Mouse (Mus musculus) regulatory T cell (primary cell): ENCODE measurements at regions not wholly inside any gene's neighbourhood (a gene's known extent, or its start where the extent isn't known, plus 50 kb on each side); places are given as distances from the start of the nearest gene placed in this dataset.

Experiments
- in situ Hi-C: fragments of 300-600 bp; cut with MboI, MseI; formaldehyde crosslinking; loops from one replicate; pipeline ENCODE4 v1.15.1; 2025; ENCODE audit warnings: high pct_unique_total_duplicates

DNA sequence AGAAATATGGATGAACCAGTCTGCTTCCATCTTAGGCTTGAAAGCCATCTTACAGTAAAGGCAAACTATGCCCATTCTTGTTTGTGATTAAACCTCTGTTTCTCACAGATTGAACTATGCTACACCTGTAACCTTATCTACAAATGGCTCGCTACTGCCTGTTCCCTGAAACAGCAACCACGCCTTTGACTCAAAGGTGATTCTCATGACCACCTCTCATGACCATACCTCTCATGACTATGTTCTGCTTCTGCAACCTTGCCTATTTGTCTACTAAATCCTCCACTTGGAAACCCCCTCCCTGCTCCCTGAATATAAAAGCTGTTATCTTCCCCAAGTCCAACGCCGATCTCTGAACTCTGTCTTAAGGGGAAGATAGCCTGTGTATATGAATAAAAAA, 296.7 kb upstream of the Adgrl2 start:
- in situ Hi-C loops, result no loop called here

DNA sequence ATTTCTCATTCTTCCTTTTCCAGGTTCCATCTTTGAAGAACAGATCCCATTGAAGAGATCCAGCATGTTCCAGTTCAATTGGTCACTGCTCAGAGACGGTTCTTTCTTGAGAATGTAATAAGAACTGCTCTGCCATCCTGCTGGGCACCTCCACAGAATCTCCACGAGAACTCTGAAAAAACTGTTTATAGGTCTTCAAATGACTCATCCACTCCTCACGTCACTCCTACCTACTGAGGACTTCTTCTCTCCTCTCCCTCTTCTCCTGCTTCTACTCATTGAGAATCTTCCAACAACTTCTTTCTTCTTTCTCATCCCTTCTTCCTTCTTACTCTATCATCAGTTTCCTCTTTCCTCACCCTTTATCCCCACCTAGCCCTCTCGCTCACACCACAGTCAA, 294.6 kb upstream of the Adgrl2 start:
- in situ Hi-C loops, result no loop called here

DNA sequence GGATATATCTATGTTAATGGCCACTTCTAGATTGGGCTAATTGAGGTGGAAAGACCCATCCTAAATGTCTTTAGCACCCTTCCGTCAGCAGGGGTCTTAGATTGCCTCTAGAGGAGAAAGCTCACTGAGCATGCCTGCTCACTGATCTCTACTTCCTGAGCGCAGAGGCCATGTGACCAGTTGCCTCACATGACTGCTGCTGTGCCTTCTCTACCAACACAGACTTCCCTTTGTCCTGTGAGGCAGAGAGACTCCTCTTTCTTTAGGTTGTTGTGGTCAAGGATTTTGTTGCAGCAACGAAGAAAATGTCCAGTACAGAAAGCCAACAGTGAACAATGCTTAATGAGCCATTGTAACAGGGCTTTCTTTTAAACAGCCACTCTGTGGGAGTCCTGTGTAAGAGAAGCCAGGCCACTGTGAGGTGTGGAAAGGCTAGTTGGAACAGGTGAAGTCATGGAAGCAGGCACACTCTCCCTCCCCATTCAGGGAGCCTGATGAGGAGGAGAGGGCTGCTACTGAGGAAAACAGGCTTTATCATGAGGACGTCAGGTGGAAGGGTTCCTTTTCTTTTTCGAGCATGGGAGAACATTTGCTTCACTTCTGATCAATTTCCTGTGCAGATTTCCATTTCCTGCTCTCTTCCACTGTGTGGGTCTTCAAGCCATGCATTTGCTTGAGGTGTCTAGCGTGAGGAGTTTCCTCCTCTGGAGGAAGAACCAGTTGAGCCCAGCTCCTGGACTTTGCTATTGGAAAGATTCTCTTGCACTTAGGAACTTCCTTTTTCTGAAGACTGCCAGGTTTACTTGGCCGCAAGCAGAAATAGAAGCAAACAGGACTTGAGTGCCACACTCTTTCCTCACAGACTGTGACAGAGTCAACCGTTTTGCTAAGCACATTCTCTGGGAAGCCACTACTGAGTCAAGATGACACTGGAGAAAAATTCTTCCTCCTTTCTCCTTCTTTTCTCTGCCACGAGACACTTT, 290.7 kb upstream of the Adgrl2 start:
- in situ Hi-C loops, result no loop called here

- in situ Hi-C loops, result no loop called here
Measured at GRCm38 (mm10) chr3:149279338-149279737, 289.0 kb upstream of the Adgrl2 start.

DNA sequence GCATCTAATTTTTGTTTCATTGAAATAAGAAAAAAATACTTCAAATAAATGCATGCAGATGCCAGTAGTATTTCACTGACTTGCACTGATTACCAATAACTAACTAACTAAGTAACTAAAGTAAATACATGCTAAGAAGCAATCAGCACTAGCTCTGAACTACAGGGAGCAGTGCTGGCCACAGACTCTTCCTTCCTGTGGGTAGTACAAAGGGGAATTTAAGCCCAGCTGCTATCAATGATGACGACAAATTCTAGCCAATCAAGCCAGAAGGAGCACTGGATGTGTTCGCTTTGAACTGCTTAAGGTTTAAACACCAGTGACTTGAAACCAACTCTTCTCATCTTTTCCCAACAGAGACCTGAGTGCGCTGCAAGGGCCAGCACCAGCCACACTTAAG, 287.5 kb upstream of the Adgrl2 start:
- in situ Hi-C loops, result no loop called here

DNA sequence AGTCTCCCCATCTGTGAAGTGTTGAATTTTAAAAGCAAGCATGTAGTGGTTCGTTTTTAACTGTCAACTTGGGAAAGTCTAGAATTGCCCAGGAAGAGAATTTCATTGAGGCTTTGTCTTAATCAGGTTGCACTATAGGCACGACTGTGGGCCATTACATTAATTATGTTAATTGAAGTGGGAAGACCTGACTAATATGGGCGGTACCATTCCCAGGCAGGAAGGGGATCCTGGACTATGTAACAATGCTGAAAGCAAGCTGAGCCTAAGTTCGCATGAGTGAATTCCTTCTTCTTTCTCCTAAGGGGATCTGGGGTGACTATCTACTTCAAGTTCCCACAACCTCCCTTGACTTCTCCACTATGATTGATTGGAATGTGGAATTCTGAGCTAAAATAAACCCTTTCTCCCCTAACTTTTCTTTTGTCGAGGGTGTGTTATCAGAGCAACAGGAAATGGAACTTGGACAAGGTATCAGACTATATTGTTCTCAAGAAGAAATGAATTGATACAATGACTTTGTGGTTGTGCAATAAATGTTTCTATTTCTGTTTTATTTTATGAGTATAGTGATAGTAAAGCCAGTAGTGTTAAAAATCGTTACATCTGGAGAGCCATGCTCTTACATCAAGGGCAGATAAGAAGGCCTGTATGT, 285.2 kb upstream of the Adgrl2 start:
- in situ Hi-C loops, result no loop called here

DNA sequence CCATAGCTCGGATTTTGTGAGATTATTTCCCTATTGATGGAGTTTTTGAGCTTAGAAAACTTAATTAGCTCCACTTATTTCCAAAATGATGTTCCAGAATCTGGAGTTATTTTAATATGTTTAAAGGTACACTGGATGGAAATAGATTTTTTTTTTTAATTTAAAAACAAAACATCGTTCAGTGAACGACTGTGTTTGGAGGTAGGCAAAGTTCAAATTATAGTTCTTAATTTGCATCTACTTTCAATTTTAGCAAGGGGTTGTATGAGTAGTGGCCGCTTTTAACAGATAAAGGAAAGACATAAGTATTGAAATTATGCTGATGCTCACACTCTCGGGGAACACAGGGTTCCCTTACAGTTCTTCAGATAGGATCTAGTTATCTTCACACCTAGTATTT, 284.6 kb upstream of the Adgrl2 start:
- in situ Hi-C loops, result no loop called here

DNA sequence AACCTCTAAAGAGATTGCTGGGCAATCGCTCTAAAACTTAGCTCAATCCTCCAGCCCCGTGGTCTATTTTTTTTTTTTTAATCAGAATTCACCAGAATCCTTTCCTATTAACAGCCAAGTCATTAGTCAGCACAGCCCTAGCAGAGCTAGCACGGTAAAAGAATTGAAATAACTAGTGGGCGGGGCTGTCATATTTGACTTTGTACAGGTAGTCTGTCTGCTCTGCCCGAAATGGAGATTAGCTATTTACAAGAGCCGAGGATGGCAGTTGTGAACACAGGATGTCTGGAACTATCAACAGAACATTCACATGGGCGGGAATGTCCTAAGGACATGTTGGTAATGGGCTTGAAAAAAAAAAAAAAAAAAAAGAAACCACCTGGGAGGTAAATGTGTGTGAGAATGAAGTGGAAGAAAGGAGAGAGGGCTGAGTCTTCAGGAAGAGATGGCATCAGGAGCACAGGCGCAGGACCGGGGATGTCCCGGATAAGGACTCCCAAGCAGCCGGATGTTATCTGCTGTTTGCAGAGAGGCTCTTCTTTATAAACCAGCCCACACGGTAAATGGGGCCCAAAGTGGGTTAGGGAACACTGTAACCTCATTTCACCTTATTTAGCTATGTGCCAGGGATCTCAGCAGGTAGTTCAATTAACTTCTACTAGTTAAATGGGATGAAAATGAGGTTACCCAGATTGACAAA, 283.8 kb upstream of the Adgrl2 start:
- in situ Hi-C loops, result no loop called here

- in situ Hi-C loops, result no loop called here
Measured at GRCm38 (mm10) chr3:149270459-149270858, 280.1 kb upstream of the Adgrl2 start.

- in situ Hi-C loops, result no loop called here
Measured at GRCm38 (mm10) chr3:149262332-149262970, 272.1 kb upstream of the Adgrl2 start.

- in situ Hi-C loops, result no loop called here
Measured at GRCm38 (mm10) chr3:149261764-149262163, 271.4 kb upstream of the Adgrl2 start.

- in situ Hi-C loops, result no loop called here
Measured at GRCm38 (mm10) chr3:149258826-149259225, 268.5 kb upstream of the Adgrl2 start.

DNA sequence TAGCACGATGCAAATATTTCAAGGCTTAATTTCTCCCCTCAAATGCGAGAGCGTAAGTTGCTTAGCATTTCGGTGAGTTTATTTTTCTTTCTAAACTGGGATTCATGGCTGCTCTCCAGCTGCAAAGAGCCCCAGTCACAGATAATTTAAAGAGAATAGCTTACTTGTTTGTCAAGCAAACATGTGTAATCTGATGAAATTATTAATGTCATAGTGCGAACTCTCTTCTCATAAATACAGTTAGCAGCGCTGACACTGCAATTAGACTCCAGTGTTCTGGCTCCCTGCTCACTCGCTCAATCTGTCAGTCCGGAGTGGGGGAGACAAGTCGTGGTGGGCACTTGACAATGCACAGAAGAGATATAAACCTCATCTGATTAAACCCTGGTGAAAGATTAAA, 266.5 kb upstream of the Adgrl2 start:
- in situ Hi-C loops, result no loop called here

DNA sequence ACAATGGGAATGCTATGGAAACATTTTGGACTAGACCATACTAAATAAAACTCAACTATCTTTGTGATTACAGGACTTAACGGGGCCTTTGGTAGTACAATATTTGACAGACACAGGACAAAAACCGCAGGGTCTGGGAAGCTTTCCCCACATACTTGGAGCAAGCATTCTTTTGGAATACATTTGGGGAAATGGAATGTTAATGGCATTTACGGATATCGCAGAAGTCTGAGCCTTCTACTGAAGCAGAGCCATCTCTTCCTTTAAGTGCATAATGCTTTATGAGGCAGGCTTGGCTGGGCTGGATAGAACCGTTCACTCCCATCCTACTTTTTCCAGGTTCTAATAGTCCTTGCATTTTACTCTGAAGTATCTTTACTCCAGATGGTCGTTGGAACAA, 262.7 kb upstream of the Adgrl2 start:
- in situ Hi-C loops, result no loop called here

- in situ Hi-C loops, result no loop called here
Measured at GRCm38 (mm10) chr3:149252144-149252543, 261.8 kb upstream of the Adgrl2 start.

DNA sequence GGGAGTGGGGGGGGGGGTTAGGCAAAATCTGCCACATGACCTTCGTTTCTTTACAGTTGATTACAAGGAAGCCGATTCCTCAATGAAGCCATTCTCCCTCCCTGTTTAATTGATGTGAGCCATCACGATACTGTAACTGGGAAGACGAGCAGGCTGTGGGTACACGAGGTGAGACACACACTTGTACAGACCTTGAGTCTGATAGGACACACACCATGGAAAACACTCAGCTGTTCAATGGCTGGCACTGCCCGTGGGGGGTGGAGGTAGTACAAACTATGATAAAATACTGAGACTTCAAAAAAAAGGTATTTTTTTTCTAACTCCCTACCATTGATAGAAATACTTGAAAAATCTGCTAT, 257.3 kb upstream of the Adgrl2 start:
- in situ Hi-C loops, result no loop called here

GRCm38 (mm10) chr3:149246935-149247625, 256.7 kb upstream of the Adgrl2 start:
- in situ Hi-C loops, result no loop called here

DNA sequence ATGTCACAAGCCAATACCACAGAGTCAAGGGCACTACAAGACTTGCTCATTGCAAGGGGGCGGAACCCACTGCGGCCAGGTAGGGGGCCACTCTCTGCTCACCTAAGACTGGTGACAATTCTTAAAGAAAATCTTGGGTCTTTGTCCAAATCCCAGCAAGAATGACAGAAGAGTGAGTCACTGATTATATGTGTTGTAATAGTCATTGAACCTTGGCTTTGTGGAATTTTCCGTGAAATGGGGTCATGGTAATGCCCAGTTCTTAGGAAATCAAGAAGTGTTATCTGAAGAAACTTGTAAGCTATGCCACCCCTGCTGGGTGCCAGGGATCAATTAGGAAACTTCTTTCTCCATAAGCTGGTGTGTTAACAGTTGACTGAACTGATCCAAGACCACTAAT, 249.3 kb upstream of the Adgrl2 start:
- in situ Hi-C loops, result no loop called here

DNA sequence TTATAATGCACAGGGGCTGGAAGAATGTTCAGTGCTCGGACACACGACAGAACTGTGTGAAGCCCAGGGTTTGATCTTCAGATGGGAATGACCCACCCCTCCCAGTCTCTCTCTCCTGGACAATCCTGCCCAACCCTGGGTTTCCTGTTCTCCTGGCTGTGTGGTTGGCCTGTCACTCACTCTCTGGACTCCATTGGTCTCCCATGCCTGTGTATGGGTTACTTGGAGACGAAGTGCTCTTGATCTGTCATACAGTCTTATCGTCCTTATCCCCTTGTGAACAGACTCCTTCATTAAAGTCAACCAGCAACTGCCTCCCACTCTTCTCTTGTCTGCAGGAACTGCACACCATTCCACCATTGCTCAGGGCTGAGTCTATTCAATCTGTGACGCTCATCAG, 247.7 kb upstream of the Adgrl2 start:
- in situ Hi-C loops, result no loop called here

DNA sequence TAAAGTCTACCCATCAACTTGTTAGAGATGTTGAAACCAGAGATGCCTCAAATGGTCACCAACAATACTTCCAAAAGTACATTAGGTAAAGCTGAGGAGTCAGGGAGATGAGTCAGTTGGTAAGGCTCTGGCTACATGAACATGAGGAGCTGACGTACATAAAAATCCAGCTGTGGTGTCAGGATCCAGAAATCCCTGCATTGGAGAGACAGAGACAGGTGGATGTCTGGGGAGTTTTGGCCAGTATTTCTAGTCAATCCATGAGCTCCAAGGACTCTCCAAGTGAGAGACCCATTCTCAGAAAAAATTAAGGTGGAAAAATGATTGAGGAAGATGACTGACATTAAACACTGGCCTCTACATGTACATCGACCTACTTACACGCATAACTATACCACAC, 244.8 kb upstream of the Adgrl2 start:
- in situ Hi-C loops, result no loop called here

GRCm38 (mm10) chr3:149233691-149234131, 243.4 kb upstream of the Adgrl2 start:
- in situ Hi-C loops, result no loop called here
